Mouse (Mus musculus) midbrain, embryonic 14.5 days (tissue): ENCODE measurements around the gene Dlx5. TPM values are rescaled to one million over a fixed set of nuclear protein-coding genes. Genes with fewer than 3 reads are reported as not detected.

ENCODE experiments used
- ATAC-seq: fragments of 200-750 bp; cut with Nextera tagmentation; 2 replicates; pipeline ENCODE4 v1.8.0; 2017; ENCODE audit warnings: moderate number of reproducible peaks, moderate library complexity; ENCODE audit not compliant: low FRiP score, low TSS enrichment
- DNase-seq: peaks from one replicate; pipeline ENCODE4 v3.0.0-alpha.2; 2015
- H3K27ac ChIP-seq: fragments of 300-500 bp; sonication (generic); replicated peaks from 2 replicates; pipeline ENCODE4 v1.5.1; 2014; ENCODE audit warnings: mild to moderate bottlenecking, low read depth, low read length, moderate library complexity
- H3K27me3 ChIP-seq: fragments of 300-500 bp; sonication (generic); 2 replicates; pipeline ENCODE4 v1.6.1; 2014; ENCODE audit warnings: low read length, control low read depth, mixed read lengths; ENCODE audit not compliant: control insufficient read depth, insufficient read depth
- H3K36me3 ChIP-seq: fragments of 300-500 bp; sonication (generic); 2 replicates; pipeline ENCODE4 v1.6.1; 2014; ENCODE audit warnings: low read length, control low read depth; ENCODE audit not compliant: control insufficient read depth, insufficient read depth
- H3K4me1 ChIP-seq: fragments of 300-500 bp; sonication (generic); 2 replicates; pipeline ENCODE4 v1.6.1; 2014; ENCODE audit warnings: mild to moderate bottlenecking, antibody characterized with exemption, low read length, control low read depth; ENCODE audit not compliant: control insufficient read depth, insufficient read depth
- H3K4me2 ChIP-seq: fragments of 300-500 bp; sonication (generic); 2 replicates; pipeline ENCODE4 v1.6.1; 2014; ENCODE audit warnings: mild to moderate bottlenecking, low read length, moderate library complexity
- H3K4me3 ChIP-seq: fragments of 300-500 bp; sonication (generic); replicated peaks from 2 replicates; pipeline ENCODE4 v1.5.1; 2014; ENCODE audit warnings: low read depth, low read length
- H3K9ac ChIP-seq: fragments of 300-500 bp; sonication (generic); replicated peaks from 2 replicates; pipeline ENCODE4 v1.6.1; 2014; ENCODE audit warnings: mild to moderate bottlenecking, low read length, moderate library complexity
- H3K9me3 ChIP-seq: fragments of 300-500 bp; sonication (generic); 2 replicates; pipeline ENCODE4 v1.6.1; 2016; ENCODE audit warnings: low read length, control low read depth, mixed read lengths; ENCODE audit not compliant: control insufficient read depth
- WGBS: fragments of 180-500 bp; shearing (Covaris S2); extraction: QIAGEN DNeasy Blood & Tissue Kit; methylation state at CpG from one replicate; pipeline ENCODE4 v1.1.7; 2014; 5-methylcytosine and 5-hydroxymethylcytosine counted together
- polyA plus RNA-seq: library from polyadenylated mRNA; unstranded; fragments of >200 nt; fragmentation: Nextera tagmentation; extraction: Ambion mirVana; gene quantifications from 2 replicates; pipeline ENCODE4 v1.2.1, GENCODE M21; 2014

Dlx5 gene
- polyA plus RNA-seq, result 0.26 and 0.82 TPM in 2 replicates

DNA sequence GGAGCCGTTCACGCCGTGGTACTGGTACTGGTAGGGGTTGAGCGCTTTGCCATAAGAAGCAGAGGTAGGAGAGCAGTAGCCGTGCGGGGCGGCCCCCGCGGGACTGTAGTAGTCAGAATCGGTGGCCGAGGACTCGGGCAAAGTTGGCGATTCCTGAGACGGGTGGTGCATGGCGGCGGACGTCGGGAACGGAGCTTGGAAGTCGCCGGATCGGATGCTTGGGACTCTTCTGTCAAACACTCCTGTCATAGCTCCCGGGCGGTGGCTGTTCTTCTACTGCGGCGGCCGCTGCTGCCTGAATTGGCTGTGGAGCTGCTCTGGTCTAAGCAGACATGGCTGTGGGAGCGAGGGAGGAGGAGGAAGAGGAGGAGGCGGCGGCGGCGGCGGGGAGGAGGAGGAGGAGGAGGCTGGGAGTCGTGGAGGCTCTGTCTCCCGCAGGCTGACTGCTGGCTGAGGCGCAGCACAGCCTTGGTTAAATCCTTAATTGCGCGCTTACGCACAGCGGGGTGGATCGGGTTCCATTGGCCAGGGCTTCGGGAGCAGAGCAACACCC is at the start of gene Dlx5:
Gene Dlx5 (minus strand): TSS at position 448 of the 553 bp plus-strand sequence.
- 0 out of 2 replicates have a peak within 1 kb of the TSS, but pooled peaks have one; percentile 37 for H3K27ac ChIP-seq
- peak within 1 kb of the TSS; percentile 78 for H3K4me2 ChIP-seq
- WGBS, result under 1% methylated on average over 37 of the region's 42 CpGs
- ATAC-seq (peak; percentile 55), DNase-seq (peak; percentile 72)
- H3K36me3 ChIP-seq, result no peaks in the 10 kb centered on the region
- peaks cover 79% of the 10 kb centered on the region for H3K27me3 ChIP-seq
- H3K4me1 ChIP-seq, result peaks cover 8% of the 10 kb centered on the region
- peak within 1 kb of the TSS; percentile 39 for H3K4me3 ChIP-seq
- no peaks in the 10 kb centered on the region for H3K9me3 ChIP-seq
- H3K9ac ChIP-seq, result peak within 1 kb of the TSS; percentile 39; the same call in 1 of the 2 replicates

DNA sequence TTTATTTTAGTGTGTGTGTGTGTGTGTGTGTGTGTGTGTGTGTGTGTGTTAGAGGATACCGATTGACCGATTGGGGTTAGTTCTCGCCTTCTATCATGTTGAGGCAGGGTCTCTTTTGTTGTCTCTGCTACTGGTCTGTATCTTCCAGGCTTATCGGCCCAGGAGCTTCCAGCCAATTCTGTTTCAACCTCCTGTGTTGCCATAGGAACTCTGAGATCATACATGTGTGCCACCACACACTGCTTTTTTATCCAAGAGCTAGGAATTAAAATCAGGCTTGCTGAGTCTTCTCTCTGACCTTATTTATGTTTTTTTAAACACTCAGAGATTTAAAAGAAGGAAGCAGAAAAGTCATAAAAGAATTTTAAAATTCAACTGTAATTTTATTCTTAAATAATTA is 49.6 kb upstream of the Dlx5 start:
- Histone ChIP-seq H3K27me3 (no peaks in the 10 kb centered on the region), H3K27ac (no peak overlapping the region), H3K4me3 (no peak overlapping the region), H3K9ac (no peak overlapping the region), H3K4me1 (no peaks in the 10 kb centered on the region), H3K4me2 (no peak overlapping the region), H3K9me3 (no peaks in the 10 kb centered on the region), H3K36me3 (no peaks in the 10 kb centered on the region)
- WGBS, result 70% methylated on average over 4 of the region's 4 CpGs
- DNase-seq (peak; percentile 0), ATAC-seq (no peak)

DNA sequence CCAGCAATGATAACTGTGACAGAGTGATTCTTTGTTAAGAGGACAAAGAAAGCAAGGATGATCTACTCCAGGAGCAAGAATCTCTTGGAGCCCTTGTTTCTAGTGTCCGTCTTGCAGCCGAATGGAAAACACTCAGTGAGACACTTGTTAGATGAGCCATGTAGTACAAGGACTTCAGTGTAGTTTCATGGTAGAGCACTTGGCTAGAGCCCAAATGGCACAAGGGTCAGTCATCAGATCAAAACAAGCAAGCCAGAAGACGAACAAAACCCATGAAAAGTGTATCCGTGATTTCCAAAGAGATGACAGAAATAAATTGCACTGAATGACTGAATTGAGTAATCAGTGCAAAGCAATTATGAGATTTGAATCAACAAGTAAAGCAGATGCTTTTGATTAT is 48.9 kb upstream of the Dlx5 start:
- Histone ChIP-seq H3K9ac (no peak overlapping the region), H3K36me3 (no peaks in the 10 kb centered on the region), H3K27ac (no peak overlapping the region), H3K4me3 (no peak overlapping the region), H3K9me3 (no peaks in the 10 kb centered on the region), H3K27me3 (no peaks in the 10 kb centered on the region), H3K4me2 (no peak overlapping the region), H3K4me1 (no peaks in the 10 kb centered on the region)
- ATAC-seq (no peak), DNase-seq (no peak)
- WGBS, result 90% methylated on average over 4 of the region's 4 CpGs

DNA sequence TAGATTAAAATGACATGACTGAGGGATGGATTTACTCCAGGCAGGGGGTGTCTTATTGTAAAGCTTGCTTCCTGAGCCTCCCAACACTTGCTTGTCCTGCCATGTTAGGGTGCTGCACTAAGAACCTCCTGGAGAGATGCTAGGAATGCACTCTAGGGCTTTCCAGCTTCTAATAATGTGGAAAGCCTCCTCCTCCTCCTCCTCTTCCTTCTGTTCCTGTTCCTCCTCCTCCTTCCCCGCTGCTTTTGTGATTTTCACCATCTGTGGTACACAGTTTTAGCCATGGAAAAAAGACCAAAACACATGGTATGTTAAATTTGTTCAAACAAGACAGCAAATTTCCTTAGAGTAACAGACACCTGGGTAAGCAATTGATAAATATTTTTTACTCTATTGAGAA is 43.4 kb upstream of the Dlx5 start:
- DNase-seq (no peak), ATAC-seq (no peak)
- no peak overlapping the region for H3K9ac ChIP-seq
- no peaks in the 10 kb centered on the region for H3K9me3 ChIP-seq
- H3K27ac ChIP-seq, result no peak overlapping the region
- no peaks in the 10 kb centered on the region for H3K36me3 ChIP-seq
- WGBS, result 62% methylated on average over 1 of the region's 1 CpGs
- no peak overlapping the region for H3K4me2 ChIP-seq
- H3K4me3 ChIP-seq, result no peak overlapping the region
- no peaks in the 10 kb centered on the region for H3K4me1 ChIP-seq
- H3K27me3 ChIP-seq, result no peaks in the 10 kb centered on the region

DNA sequence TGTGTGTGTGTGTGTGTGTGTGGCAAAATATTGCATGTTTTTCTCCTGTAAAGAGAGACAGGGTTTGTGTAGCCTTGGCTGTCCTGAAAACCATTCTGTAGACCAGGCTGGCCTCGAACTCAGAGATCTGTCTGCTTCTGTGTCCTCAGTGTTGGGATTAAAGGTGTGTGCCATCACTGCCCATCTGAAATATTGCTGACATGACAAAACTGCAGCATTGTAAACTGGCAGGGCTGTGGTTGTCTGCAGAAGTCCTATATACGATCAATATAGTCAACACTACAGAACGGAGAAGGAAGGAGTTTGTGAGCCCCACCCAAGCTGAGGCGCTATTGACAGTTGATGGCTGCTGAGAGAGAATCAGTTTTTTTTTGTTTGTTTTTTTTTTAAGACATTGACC is 35.4 kb upstream of the Dlx5 start:
- WGBS, result 92% methylated on average over 4 of the region's 4 CpGs
- ATAC-seq, result no peak
- Histone ChIP-seq H3K9ac (no peak overlapping the region), H3K36me3 (no peaks in the 10 kb centered on the region), H3K9me3 (no peaks in the 10 kb centered on the region), H3K27me3 (no peaks in the 10 kb centered on the region), H3K4me3 (no peak overlapping the region), H3K4me2 (no peak overlapping the region), H3K4me1 (no peaks in the 10 kb centered on the region), H3K27ac (no peak overlapping the region)
- no peak for DNase-seq

DNA sequence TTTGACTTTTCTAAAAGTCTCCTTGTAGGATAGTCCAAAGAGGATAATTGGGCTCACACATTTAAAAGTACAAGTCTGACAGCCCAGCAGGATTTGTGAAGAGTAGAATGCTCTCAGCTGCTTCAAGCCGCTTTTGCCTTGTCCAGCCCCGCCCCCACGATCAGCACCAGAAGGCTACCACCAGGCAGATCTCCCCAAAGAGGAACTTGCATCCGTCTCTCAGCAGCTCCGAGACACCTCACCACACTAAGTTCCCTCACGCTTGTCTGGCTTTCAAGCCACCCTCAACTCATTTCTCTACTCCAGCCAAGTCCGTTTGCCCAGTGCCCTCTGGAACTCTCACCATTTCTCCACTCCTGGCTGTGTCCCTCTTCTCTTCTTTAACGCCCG is 33.6 kb upstream of the Dlx5 start:
- 58% methylated on average over 9 of the region's 9 CpGs for WGBS
- no peaks in the 10 kb centered on the region for H3K4me1 ChIP-seq
- no peak overlapping the region for H3K27ac ChIP-seq
- H3K4me3 ChIP-seq, result no peak overlapping the region
- no peaks in the 10 kb centered on the region for H3K36me3 ChIP-seq
- no peaks in the 10 kb centered on the region for H3K9me3 ChIP-seq
- H3K27me3 ChIP-seq, result no peaks in the 10 kb centered on the region
- DNase-seq (peak; percentile 0), ATAC-seq (no peak)
- H3K9ac ChIP-seq, result no peak overlapping the region
- H3K4me2 ChIP-seq, result no peak overlapping the region

DNA sequence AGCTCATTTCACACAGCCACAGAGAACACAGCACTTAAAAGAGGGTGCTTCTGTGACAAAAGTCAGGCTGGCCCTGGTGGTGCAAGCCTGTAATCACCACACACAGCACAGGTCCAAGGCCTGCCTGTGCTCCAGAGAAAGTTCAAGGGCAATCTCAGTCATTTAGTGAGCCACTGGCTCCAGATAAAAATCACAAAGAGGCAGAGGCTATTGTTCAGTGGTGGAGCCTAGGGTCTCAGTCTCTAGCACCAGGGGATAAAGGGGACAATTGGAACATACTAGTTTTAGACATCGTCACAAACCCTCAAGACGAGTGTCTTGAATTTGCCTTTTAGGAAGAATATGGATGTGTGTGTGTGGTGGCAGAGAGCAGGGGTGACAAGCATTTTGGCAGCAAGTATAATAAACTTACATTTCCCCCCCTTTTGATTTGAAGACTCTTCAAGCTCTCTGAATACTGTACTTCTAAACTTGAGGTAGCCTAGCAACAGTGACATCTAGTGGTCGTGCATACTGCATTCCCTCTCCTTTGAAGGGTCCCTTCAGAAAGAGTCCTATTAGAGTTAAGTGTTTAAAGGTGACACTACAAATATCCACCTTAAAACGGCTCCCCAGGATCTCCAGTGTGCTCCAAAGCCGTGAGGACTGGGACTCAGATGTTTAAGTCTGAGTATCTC is 33.1 kb upstream of the Dlx5 start:
- 41% methylated on average over 5 of the region's 5 CpGs for WGBS
- no peaks in the 10 kb centered on the region for H3K9me3 ChIP-seq
- peak; percentile 62; the same call in 1 of the 2 replicates for ATAC-seq

DNA sequence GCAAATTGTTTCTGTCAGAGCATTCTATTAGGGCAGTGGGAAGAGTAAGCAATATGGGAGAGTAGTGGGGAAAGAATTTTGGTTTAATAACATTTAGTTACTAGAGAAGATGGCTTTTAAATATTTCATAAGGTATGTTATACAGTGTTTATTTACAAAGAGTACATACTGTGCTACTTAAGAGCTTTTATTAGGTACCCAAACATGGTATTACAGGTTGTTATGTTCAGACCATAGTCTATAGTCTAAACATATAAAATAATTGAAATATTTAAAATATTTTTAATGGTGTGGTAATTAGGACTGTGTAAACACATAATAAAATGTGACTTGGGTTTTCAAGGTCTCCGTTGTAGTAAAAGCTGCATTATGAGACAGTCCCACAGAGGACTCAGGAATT is 32.4 kb upstream of the Dlx5 start:
- Histone ChIP-seq H3K4me1 (no peaks in the 10 kb centered on the region), H3K27ac (no peak overlapping the region), H3K9me3 (no peaks in the 10 kb centered on the region), H3K36me3 (no peaks in the 10 kb centered on the region), H3K4me2 (no peak overlapping the region), H3K27me3 (no peaks in the 10 kb centered on the region), H3K4me3 (no peak overlapping the region), H3K9ac (no peak overlapping the region)
- DNase-seq (no peak), ATAC-seq (no peak)
- 90% methylated on average over 1 of the region's 1 CpGs for WGBS

More for the DNA sequence above, 33.1 kb upstream of the Dlx5 start:
- Histone ChIP-seq H3K36me3 (no peaks in the 10 kb centered on the region), H3K4me1 (no peaks in the 10 kb centered on the region), H3K9ac (no peak overlapping the region), H3K4me3 (no peak overlapping the region), H3K27me3 (no peaks in the 10 kb centered on the region), H3K27ac (no peak overlapping the region), H3K4me2 (no peak overlapping the region)
- DNase-seq, result peak; percentile 86

DNA sequence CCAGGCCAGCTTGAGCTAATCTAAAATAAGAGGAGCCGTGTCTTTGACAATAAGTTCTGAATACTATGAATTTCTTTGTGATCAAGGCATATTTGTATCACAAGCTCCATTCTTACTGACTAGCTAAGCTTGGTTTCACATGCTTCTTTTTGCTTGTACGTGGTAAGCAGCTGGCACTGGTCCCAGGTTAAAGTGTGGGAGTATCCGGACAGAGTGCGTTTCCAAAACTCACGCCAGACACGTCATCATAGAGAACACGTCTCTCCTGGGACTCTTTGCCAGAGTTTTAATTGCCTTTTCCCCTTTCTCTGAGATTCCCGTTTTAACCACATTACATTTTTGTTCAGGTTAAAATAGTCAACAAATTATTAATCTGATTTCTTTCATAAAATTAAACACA is 27.7 kb upstream of the Dlx5 start:
- H3K27me3 ChIP-seq, result no peaks in the 10 kb centered on the region
- no peaks in the 10 kb centered on the region for H3K36me3 ChIP-seq
- ATAC-seq, result no peak
- no peaks in the 10 kb centered on the region for H3K4me1 ChIP-seq
- WGBS, result 85% methylated on average over 8 of the region's 8 CpGs
- DNase-seq, result no peak
- H3K4me3 ChIP-seq, result no peak overlapping the region
- H3K4me2 ChIP-seq, result no peak overlapping the region
- H3K9ac ChIP-seq, result no peak overlapping the region
- H3K27ac ChIP-seq, result no peak overlapping the region
- no peaks in the 10 kb centered on the region for H3K9me3 ChIP-seq
